Mouse (Mus musculus) hindbrain, embryonic 12.5 days (tissue): ENCODE results near the gene Crhr1. TPM values are rescaled to one million over a fixed set of nuclear protein-coding genes. Genes with fewer than 3 reads are reported as not detected.
"Not testable (repeated sequence)": the region's sequence is repeated elsewhere in the genome, so short reads cannot be mapped to it uniquely, and the experiment has no call there.

Source experiments
- ATAC-seq: fragments of 200-750 bp; cut with Nextera tagmentation; 2 replicates; pipeline ENCODE4 v1.8.0; 2017; ENCODE audit warnings: moderate TSS enrichment; ENCODE audit not compliant: low FRiP score
- H3K27ac ChIP-seq: fragments of 300-500 bp; sonication (generic); 2 replicates; pipeline ENCODE4 v1.5.1; 2016; ENCODE audit warnings: mild to moderate bottlenecking
- H3K27me3 ChIP-seq: fragments of 300-500 bp; sonication (generic); 2 replicates; pipeline ENCODE4 v1.6.1; 2016; ENCODE audit warnings: mild to moderate bottlenecking
- H3K36me3 ChIP-seq: fragments of 300-500 bp; sonication (generic); 2 replicates; pipeline ENCODE4 v1.6.1; 2016; ENCODE audit warnings: mild to moderate bottlenecking
- H3K4me1 ChIP-seq: fragments of 300-500 bp; sonication (generic); 2 replicates; pipeline ENCODE4 v1.6.1; 2016
- H3K4me2 ChIP-seq: fragments of 300-500 bp; sonication (generic); replicated peaks from 2 replicates; pipeline ENCODE4 v1.6.1; 2016; ENCODE audit warnings: mild to moderate bottlenecking
- H3K4me3 ChIP-seq: fragments of 300-500 bp; sonication (generic); 2 replicates; pipeline ENCODE4 v1.5.1; 2016; ENCODE audit warnings: mild to moderate bottlenecking
- H3K9ac ChIP-seq: fragments of 300-500 bp; sonication (generic); 2 replicates; pipeline ENCODE4 v1.6.1; 2016; ENCODE audit warnings: mild to moderate bottlenecking, moderate library complexity
- H3K9me3 ChIP-seq: fragments of 300-500 bp; sonication (generic); replicated peaks from 2 replicates; pipeline ENCODE4 v1.6.1; 2016; ENCODE audit warnings: mild to moderate bottlenecking
- WGBS: fragments of 180-500 bp; shearing (Covaris S2); methylation state at CpG from one replicate; pipeline ENCODE4 v1.1.7; 2016; 5-methylcytosine and 5-hydroxymethylcytosine counted together
- polyA plus RNA-seq: library from polyadenylated mRNA; unstranded; fragments of >200 nt; fragmentation: Nextera tagmentation; extraction: Ambion mirVana; gene quantifications from 2 replicates; pipeline ENCODE4 v1.2.1, GENCODE M21; 2016

The Crhr1 gene
- polyA plus RNA-seq, 1 experiment from 2014 or later: 2.9 TPM

DNA sequence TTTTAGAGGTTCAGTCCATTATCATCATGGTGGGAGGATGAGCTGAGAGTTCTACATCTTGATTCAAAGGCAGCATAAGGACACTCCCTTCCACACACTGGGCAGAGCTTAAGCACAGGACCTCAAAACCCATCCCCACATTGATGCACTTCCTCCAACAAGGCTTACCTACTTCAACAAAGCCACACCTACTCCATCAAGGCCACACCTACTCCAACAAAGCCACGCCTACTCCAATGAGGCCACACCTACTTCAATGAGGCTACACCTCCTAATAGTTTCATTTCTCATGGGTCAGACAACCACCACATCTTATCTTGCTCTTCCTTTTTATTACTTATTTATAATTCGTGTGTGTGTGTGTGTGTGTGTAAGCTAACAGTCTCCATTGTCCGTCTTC, 76.4 kb downstream of the Crhr1 start:
- 75% methylated on average over 3 of the region's 3 CpGs for WGBS
- Histone ChIP-seq H3K4me2 (no peak overlapping the region), H3K4me1 (no peaks in the 10 kb centered on the region), H3K4me3 (no peak overlapping the region), H3K27me3 (no peaks in the 10 kb centered on the region), H3K9ac (no peak overlapping the region), H3K36me3 (no peaks in the 10 kb centered on the region), H3K27ac (no peak overlapping the region), H3K9me3 (no peaks in the 10 kb centered on the region)
- no peak for ATAC-seq

- no peak overlapping the region for H3K4me3 ChIP-seq
- 75% methylated on average over 6 of the region's 6 CpGs for WGBS
- H3K4me2 ChIP-seq: no peak overlapping the region
- H3K9me3 ChIP-seq: no peaks in the 10 kb centered on the region
- 0 out of 2 replicates have a peak, but pooled peaks cover 4% of the 10 kb centered on the region for H3K4me1 ChIP-seq
- no peak for ATAC-seq
- no peak overlapping the region for H3K27ac ChIP-seq
- H3K36me3 ChIP-seq: no peaks in the 10 kb centered on the region
- H3K9ac ChIP-seq: no peak overlapping the region
- no peaks in the 10 kb centered on the region for H3K27me3 ChIP-seq
These were observed 78.6 kb downstream of the Crhr1 start for GRCm38 (mm10) chr11:104211251-104211650.

DNA sequence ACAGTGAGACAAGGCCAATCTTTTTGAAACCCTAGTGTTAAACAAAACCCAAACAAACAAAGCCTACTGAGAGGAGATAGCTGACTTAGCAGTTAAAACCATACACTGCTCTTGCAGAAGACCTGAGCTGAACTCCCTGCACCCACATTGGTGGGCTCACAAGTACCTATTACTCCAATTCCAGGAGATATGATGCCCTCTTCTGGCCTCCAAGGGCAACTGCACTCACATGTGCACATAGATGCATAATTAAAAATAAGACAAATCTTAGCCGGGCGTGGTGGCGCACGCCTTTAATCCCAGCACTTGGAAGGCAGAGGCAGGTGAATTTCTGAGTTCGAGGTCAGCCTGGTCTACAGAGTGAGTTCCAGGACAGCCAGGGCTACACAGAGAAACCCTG, 81.5 kb downstream of the Crhr1 start:
- H3K4me1 ChIP-seq, H3K9me3 ChIP-seq, H3K9ac ChIP-seq, H3K27me3 ChIP-seq, H3K4me3 ChIP-seq, H3K27ac ChIP-seq, ATAC-seq, H3K36me3 ChIP-seq, H3K4me2 ChIP-seq: not testable (repeated sequence)
- 93% methylated on average over 5 of the region's 5 CpGs for WGBS

DNA sequence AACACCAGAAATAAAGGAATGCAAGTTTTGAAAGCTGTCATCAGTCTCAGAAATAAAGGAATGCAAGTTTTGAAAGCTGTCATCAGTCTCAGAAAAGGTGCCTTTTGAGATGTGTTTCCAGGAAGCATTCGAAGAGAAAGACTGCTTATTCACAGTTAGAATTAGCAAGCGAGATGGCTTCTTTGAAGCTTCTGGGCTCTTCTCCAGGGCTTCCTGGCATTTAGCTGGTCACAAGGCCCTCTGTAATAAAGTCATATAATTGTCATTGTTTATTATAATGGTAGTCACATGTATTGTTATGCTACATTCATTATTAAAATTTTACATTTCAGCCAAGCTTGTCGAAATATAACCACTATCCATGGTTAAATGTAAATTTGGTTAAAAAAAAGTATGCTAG, 85.4 kb downstream of the Crhr1 start:
- Histone ChIP-seq H3K36me3 (no peaks in the 10 kb centered on the region), H3K27me3 (no peaks in the 10 kb centered on the region), H3K4me2 (no peak overlapping the region), H3K4me1 (0 out of 2 replicates have a peak, but pooled peaks cover 4% of the 10 kb centered on the region), H3K9ac (no peak overlapping the region), H3K4me3 (no peak overlapping the region), H3K27ac (no peak overlapping the region), H3K9me3 (no peaks in the 10 kb centered on the region)
- ATAC-seq: no peak
- WGBS: 77% methylated on average over 3 of the region's 3 CpGs

GRCm38 (mm10) chr11:104220291-104220690, 87.6 kb downstream of the Crhr1 start:
- no peak overlapping the region for H3K4me2 ChIP-seq
- 90% methylated on average over 4 of the region's 4 CpGs for WGBS
- no peaks in the 10 kb centered on the region for H3K27me3 ChIP-seq
- no peak for ATAC-seq
- H3K27ac ChIP-seq: no peak overlapping the region
- no peak overlapping the region for H3K9ac ChIP-seq
- no peak overlapping the region for H3K4me3 ChIP-seq
- no peaks in the 10 kb centered on the region for H3K4me1 ChIP-seq
- no peaks in the 10 kb centered on the region for H3K9me3 ChIP-seq
- no peaks in the 10 kb centered on the region for H3K36me3 ChIP-seq

- Histone ChIP-seq H3K27me3 (no peaks in the 10 kb centered on the region), H3K4me2 (no peak overlapping the region), H3K9me3 (no peaks in the 10 kb centered on the region), H3K9ac (no peak overlapping the region), H3K27ac (no peak overlapping the region), H3K4me1 (no peaks in the 10 kb centered on the region), H3K36me3 (no peaks in the 10 kb centered on the region), H3K4me3 (no peak overlapping the region)
- 79% methylated on average over 5 of the region's 5 CpGs for WGBS
- ATAC-seq: no peak
These were observed 89.1 kb downstream of the Crhr1 start for GRCm38 (mm10) chr11:104221751-104222150.

- no peaks in the 10 kb centered on the region for H3K9me3 ChIP-seq
- ATAC-seq: no peak
- no peaks in the 10 kb centered on the region; the same call in 1 of the 2 replicates for H3K27me3 ChIP-seq
- H3K36me3 ChIP-seq: no peaks in the 10 kb centered on the region
- H3K4me2 ChIP-seq: no peak overlapping the region
- no peak overlapping the region for H3K4me3 ChIP-seq
- no peak overlapping the region for H3K9ac ChIP-seq
- 79% methylated on average over 9 of the region's 9 CpGs for WGBS
- no peaks in the 10 kb centered on the region for H3K4me1 ChIP-seq
- H3K27ac ChIP-seq: no peak overlapping the region
These were observed 90.6 kb downstream of the Crhr1 start for GRCm38 (mm10) chr11:104223301-104223700.

Other genes with a start within 250 kb of the Crhr1 start
- 81.7 and 85.7 TPM in 2 replicates for gene Nsf, start 178.8 kb upstream of the Crhr1 start, polyA plus RNA-seq
- gene Arf2, start 166.1 kb upstream of the Crhr1 start, polyA plus RNA-seq: 140 and 145 TPM in 2 replicates
- gene Sppl2c, start 53.5 kb downstream of the Crhr1 start, polyA plus RNA-seq: not detected in 2 replicates
- 235 and 248 TPM in 2 replicates for gene Mapt, start 98.5 kb downstream of the Crhr1 start, polyA plus RNA-seq